Mouse (Mus musculus) kidney, adult 2 months (tissue): ENCODE results near the gene Deup1. TPM values are rescaled to one million over a fixed set of nuclear protein-coding genes. Genes with fewer than 3 reads are reported as not detected.

Experiments used
- DNase-seq: peaks from one replicate; pipeline ENCODE4 v3.0.0; 2021
- H3K27ac ChIP-seq: fragments of 200-500 bp; 2 replicates; pipeline ENCODE4 v1.5.1; 2012; ENCODE audit warnings: low read depth, low read length, control low read depth, inconsistent platforms; ENCODE audit not compliant: insufficient read depth
- H3K27me3 ChIP-seq: fragments of 200-500 bp; replicated peaks from 2 replicates; pipeline ENCODE4 v1.6.1; 2012; ENCODE audit warnings: mild to moderate bottlenecking, moderate library complexity, low read length, inconsistent platforms; ENCODE audit not compliant: control insufficient read depth, insufficient read depth
- H3K36me3 ChIP-seq: fragments of 200-500 bp; 2 replicates; pipeline ENCODE4 v1.6.1; 2012; ENCODE audit warnings: mild to moderate bottlenecking, moderate library complexity, low read length, inconsistent platforms; ENCODE audit not compliant: control insufficient read depth, insufficient read depth
- H3K4me1 ChIP-seq: fragments of 200-500 bp; 2 replicates; pipeline ENCODE4 v1.6.1; 2011; ENCODE audit warnings: low read length; ENCODE audit not compliant: control insufficient read depth, insufficient read depth
- H3K4me3 ChIP-seq: fragments of 200-500 bp; 2 replicates; pipeline ENCODE4 v1.5.1; 2011; ENCODE audit warnings: mild to moderate bottlenecking, low read depth, low read length, control low read depth; ENCODE audit not compliant: insufficient read depth
- CTCF ChIP-seq: fragments of 200-500 bp; conservative IDR thresholded peaks from 2 replicates; pipeline ENCODE4 v1.5.1; 2011; ENCODE audit warnings: low read depth, mild to moderate bottlenecking, control low read depth, low read length, moderate library complexity, mixed read lengths; ENCODE audit not compliant: insufficient read depth, insufficient read length
- POLR2A ChIP-seq: fragments of 200-500 bp; IDR thresholded peaks from one replicate; pipeline ENCODE4 v1.6.1; 2011; ENCODE audit warnings: low read depth, low read length, control low read depth
- WGBS: fragments of 180-500 bp; shearing (Covaris S2); methylation state at CpG from one replicate; pipeline ENCODE4 v1.1.7; 2018; 5-methylcytosine and 5-hydroxymethylcytosine counted together
- polyA plus RNA-seq: library from polyadenylated mRNA; depleted of rRNA; stranded (reverse); fragments of >200 nt; gene quantifications from 2 replicates; pipeline ENCODE4 v1.2.3, GENCODE M21; 2012; rRNA removed

Gene Deup1
- polyA plus RNA-seq, 1 experiment: 0.19 TPM

DNA sequence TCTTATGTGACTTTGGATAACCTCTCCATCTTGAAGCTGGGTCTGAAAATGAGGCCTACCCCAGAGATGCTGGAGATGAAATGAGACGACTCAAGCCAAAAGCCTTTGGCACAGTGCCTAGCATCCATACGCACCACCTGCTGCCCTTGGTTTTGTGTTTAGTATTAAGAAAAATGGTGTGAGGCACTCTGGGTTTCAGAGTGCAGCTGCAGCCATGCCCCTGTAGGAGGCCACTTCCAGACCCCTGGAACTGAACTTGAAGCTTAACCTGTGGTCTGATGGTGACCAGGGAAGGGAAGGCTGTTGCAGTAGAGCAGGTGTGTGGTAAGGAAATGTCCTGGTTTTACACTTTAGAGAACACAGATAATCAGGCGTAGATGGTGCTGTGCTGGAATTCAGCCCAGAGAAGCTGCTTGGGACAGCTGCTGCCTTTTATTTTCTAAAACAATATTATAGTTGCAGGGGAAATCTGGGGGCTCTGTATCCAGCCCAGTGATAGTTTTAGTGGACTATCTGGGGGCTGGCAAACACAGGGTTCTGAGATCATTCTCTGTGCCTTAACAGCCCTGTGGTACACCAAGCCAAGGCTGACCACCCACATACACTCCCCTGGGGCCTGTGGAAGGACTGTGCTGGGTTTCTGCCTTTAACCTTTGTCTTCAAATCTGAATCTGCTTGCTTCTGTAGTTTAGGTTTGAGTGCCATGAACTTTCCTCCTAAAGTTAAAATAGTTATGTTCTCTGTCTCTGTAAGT lies 117.0 kb downstream of the Deup1 start:
- peaks cover 35% of the 10 kb centered on the region for H3K4me1 ChIP-seq
- no peak overlapping the region for H3K4me3 ChIP-seq
- TF ChIP-seq POLR2A (no peak), CTCF (no peak)
- no peaks in the 10 kb centered on the region for H3K27me3 ChIP-seq
- no peaks in the 10 kb centered on the region for H3K36me3 ChIP-seq
- WGBS: 35% methylated on average over 3 of the region's 3 CpGs
- DNase-seq: no peak
- no peak overlapping the region for H3K27ac ChIP-seq

Other genes with a start within 250 kb of the Deup1 start
- gene Smco4, start 134.5 kb downstream of the Deup1 start, polyA plus RNA-seq: 18.5 and 32.0 TPM in 2 replicates
- 4.9 and 6.1 TPM in 2 replicates for gene Slc36a4, start 81.8 kb upstream of the Deup1 start, polyA plus RNA-seq
- gene Mtnr1b, start 246.6 kb upstream of the Deup1 start, polyA plus RNA-seq: not detected in 2 replicates